Mouse (Mus musculus) lung, embryonic 14.5 days (tissue): ENCODE measurements around the gene Pgpep1l. TPM values are rescaled to one million over a fixed set of nuclear protein-coding genes. Genes with fewer than 3 reads are reported as not detected.

Experiments used
- ATAC-seq: fragments of 200-750 bp; cut with Nextera tagmentation; 2 replicates; pipeline ENCODE4 v1.8.0; 2017; ENCODE audit warnings: mild to moderate bottlenecking, moderate TSS enrichment, moderate library complexity; ENCODE audit not compliant: insufficient read depth
- DNase-seq: peaks from one replicate; pipeline ENCODE4 v3.0.0-alpha.2; 2015
- H3K27ac ChIP-seq: fragments of 300-500 bp; sonication (generic); 2 replicates; pipeline ENCODE4 v1.5.1; 2014; ENCODE audit warnings: low read depth, mild to moderate bottlenecking, moderate library complexity
- H3K27me3 ChIP-seq: fragments of 300-500 bp; sonication (generic); 2 replicates; pipeline ENCODE4 v1.6.1; 2014; ENCODE audit warnings: low read length, control low read depth; ENCODE audit not compliant: insufficient read depth
- H3K36me3 ChIP-seq: fragments of 300-500 bp; sonication (generic); 2 replicates; pipeline ENCODE4 v1.6.1; 2014; ENCODE audit warnings: control low read depth; ENCODE audit not compliant: insufficient read depth
- H3K4me1 ChIP-seq: fragments of 300-500 bp; sonication (generic); 2 replicates; pipeline ENCODE4 v1.6.1; 2014; ENCODE audit warnings: antibody characterized with exemption, control low read depth; ENCODE audit not compliant: insufficient read depth
- H3K4me2 ChIP-seq: fragments of 300-500 bp; sonication (generic); 2 replicates; pipeline ENCODE4 v1.6.1; 2014; ENCODE audit warnings: mild to moderate bottlenecking
- H3K4me3 ChIP-seq: fragments of 300-500 bp; sonication (generic); 2 replicates; pipeline ENCODE4 v1.5.1; 2014; ENCODE audit warnings: low read depth, low read length
- H3K9ac ChIP-seq: fragments of 300-500 bp; sonication (generic); 2 replicates; pipeline ENCODE4 v1.6.1; 2014
- H3K9me3 ChIP-seq: fragments of 300-500 bp; sonication (generic); 2 replicates; pipeline ENCODE4 v1.6.1; 2016; ENCODE audit warnings: low read depth, low read length, control low read depth
- CTCF ChIP-seq: IDR thresholded peaks from 2 replicates; pipeline ENCODE4 v1.5.1; 2016; ENCODE audit warnings: antibody characterized with exemption, low read depth
- WGBS: fragments of 180-500 bp; shearing (Covaris S2); extraction: QIAGEN DNeasy Blood & Tissue Kit; methylation state at CpG from one replicate; pipeline ENCODE4 v1.1.7; 2014; 5-methylcytosine and 5-hydroxymethylcytosine counted together
- polyA plus RNA-seq: library from polyadenylated mRNA; unstranded; fragments of >200 nt; fragmentation: Nextera tagmentation; extraction: Ambion mirVana; gene quantifications from 2 replicates; pipeline ENCODE4 v1.2.1, GENCODE M21; 2014

Pgpep1l gene
- polyA plus RNA-seq, 1 experiment from 2014 or later: not detected

DNA sequence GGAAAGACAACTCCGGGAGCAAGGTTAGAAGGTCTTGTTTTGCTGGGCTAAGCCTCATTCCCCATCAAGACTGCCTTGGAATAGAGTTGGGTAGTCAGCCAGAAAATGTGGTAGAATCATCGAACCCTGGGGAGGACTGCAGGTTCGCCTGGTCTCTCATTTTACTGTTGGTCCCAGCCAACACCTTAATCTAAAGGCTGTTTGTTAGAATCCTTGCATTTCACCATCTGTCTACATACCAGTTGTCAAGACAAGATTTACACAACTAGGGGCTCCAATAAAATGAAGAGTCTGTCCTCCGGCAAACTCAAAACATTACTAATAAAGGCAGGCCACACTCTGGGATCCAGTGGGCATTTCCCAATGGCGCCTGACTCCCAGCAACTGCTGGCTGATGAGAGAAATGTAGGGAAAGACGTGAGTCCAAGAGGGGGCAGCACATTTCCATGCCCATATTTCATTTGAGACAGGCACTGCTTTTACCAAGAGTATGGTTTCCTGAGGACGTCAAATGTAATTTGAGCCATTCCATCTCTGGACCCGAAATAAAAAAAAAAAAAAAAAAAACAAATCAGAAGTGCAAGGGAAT is 1.3 kb downstream of the Pgpep1l start:
- ATAC-seq (no peak), DNase-seq (peak; percentile 42)
- WGBS: 41% methylated on average over 8 of the region's 8 CpGs
- Histone ChIP-seq H3K27me3 (peaks cover 4% of the 10 kb centered on the region; the same call in 1 of the 2 replicates), H3K9me3 (no peaks in the 10 kb centered on the region), H3K36me3 (no peaks in the 10 kb centered on the region), H3K4me2 (no peak overlapping the region), H3K9ac (no peak overlapping the region), H3K27ac (no peak overlapping the region), H3K4me3 (no peak overlapping the region), H3K4me1 (peaks cover 16% of the 10 kb centered on the region)
- TF ChIP-seq CTCF: peak; percentile 23; the same call in 1 of the 2 replicates

DNA sequence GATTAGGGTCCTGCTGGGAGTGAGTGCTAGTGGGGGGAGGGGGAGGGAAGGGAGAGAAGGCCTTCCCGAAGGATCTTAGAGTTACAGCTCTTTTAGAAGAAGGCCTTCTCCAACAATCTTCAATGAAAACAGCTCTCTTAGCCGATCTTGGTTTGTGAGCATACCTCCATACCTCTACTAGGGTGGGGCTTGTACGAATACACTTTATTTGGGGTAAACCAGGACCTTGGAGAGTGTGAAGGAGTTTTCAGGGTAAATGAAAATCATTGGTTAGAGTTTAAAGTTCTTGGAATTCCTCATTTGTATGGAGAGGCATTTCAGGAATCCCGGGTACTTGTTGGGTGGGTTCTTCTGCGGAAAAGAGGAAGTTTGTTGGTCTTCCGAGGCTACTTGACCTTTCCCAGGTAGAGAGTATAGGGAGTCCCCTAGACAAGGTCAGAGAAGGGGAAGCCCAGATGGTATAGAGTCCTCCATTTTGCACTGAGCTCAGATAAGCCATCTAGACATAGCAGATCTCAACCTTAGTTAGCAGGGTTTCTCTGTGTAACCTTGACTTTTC is 4.4 kb downstream of the Pgpep1l start:
- no peak for TF ChIP-seq CTCF
- Histone ChIP-seq H3K9me3 (no peaks in the 10 kb centered on the region), H3K36me3 (no peaks in the 10 kb centered on the region), H3K27ac (no peak overlapping the region), H3K4me2 (no peak overlapping the region), H3K9ac (no peak overlapping the region), H3K4me1 (peaks cover 11% of the 10 kb centered on the region), H3K4me3 (no peak overlapping the region), H3K27me3 (peaks cover 2% of the 10 kb centered on the region; the same call in 1 of the 2 replicates)
- DNase-seq: no peak
- 50% methylated on average over 6 of the region's 6 CpGs for WGBS
- ATAC-seq: no peak

DNA sequence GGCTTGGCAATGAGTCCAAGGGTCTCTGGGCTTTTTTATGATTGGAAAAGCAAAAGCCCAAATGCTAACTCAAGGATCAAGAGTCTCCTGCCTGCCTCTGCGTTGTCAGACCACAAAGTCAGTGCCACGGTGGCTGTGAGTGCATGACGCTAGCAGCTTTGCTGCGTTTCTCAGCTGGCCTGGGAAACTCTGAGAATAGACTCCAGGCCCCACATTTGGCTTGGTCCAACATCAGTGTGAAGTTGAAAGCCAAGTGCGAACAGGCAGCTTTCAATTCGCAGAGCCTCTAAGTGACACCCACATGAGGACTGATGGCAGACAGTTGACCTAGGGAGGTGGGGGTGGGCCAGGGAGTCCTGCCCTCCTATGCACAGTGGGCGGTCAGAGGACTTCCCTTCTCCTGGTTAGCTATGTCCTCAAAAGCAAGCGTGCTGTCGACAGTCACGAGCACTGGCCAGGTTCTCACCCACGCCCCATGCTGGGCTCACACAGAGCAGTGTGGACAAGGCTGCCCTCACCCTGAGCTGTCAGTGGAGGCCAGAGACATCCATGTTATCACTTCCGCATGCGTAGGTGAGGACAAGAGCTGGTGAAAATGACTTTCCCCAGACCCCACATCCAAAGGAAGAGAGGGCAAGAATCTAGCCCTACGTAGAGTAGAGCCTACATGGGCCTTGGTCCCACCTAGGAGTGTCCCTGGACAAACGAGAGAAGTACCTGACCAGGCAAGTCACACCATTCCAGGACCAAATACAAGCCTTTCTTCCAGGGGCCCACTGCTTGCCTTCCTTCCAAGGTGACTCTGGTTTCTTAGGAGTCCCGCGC is 5.5 kb downstream of the Pgpep1l start:
- H3K9me3 ChIP-seq: no peaks in the 10 kb centered on the region
- H3K27ac ChIP-seq: peak overlapping the region; percentile 9; the same call in 1 of the 2 replicates
- 64% methylated on average over 17 of the region's 17 CpGs for WGBS
- no peak for TF ChIP-seq CTCF
- H3K36me3 ChIP-seq: no peaks in the 10 kb centered on the region
- no peaks in the 10 kb centered on the region for H3K27me3 ChIP-seq
- DNase-seq: peak; percentile 68
- no peak overlapping the region for H3K4me2 ChIP-seq
- no peak overlapping the region for H3K9ac ChIP-seq
- ATAC-seq: peak; percentile 45
- no peak overlapping the region for H3K4me3 ChIP-seq
- peaks cover 5% of the 10 kb centered on the region; the same call in 1 of the 2 replicates for H3K4me1 ChIP-seq

DNA sequence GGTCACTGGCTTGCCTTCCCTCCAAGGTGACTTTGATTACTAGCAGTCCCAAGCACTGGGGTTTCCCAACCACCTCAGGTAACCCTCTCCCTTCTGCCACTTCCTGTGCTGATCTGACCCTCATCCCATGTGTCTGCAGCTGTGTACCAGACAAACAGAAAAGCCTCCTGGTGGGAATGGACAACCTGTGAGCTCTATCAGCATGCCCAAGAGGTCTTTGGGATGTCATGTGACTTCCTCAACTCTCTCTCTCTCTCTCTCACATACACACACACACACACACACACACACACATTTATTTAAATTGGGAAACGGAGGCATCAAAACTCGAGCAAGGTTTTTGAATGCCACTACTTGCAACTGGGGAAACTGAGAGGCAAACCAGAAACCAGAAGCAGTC is 6.3 kb downstream of the Pgpep1l start:
- H3K9ac ChIP-seq: no peak overlapping the region
- no peak for TF ChIP-seq CTCF
- no peaks in the 10 kb centered on the region for H3K36me3 ChIP-seq
- peaks cover 5% of the 10 kb centered on the region; the same call in 1 of the 2 replicates for H3K4me1 ChIP-seq
- no peaks in the 10 kb centered on the region for H3K27me3 ChIP-seq
- no peaks in the 10 kb centered on the region for H3K9me3 ChIP-seq
- H3K4me3 ChIP-seq: no peak overlapping the region
- ATAC-seq: no peak
- H3K27ac ChIP-seq: peak overlapping the region; percentile 9; the same call in 1 of the 2 replicates
- DNase-seq: no peak
- H3K4me2 ChIP-seq: no peak overlapping the region
- WGBS: 61% methylated on average over 2 of the region's 2 CpGs

DNA sequence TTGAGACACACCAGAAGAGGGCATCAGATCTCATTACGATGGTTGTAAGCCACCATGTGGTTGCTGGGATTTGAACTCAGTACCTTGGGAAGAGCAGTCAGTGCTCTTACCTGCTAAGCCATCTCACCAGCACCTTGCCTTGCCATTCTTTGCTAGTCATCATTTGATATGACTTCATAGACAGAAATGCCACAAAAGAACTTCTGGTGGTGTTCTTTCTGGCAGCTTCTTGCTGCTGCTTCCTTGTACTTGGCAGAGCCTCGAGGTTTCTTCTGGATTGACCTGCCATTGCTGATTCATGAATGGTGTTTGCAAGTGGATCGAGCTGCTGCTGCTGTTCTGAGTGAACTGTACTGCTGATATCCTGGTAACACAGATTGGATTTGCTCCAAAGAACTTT is 13.1 kb downstream of the Pgpep1l start:
- no peaks in the 10 kb centered on the region for H3K36me3 ChIP-seq
- H3K4me3 ChIP-seq: no peak overlapping the region
- TF ChIP-seq CTCF: no peak
- no peak overlapping the region for H3K27ac ChIP-seq
- DNase-seq: no peak
- no peak overlapping the region for H3K9ac ChIP-seq
- no peaks in the 10 kb centered on the region for H3K4me1 ChIP-seq
- H3K4me2 ChIP-seq: no peak overlapping the region
- 0 out of 2 replicates have a peak, but pooled peaks cover 5% of the 10 kb centered on the region for H3K9me3 ChIP-seq
- ATAC-seq: no peak
- H3K27me3 ChIP-seq: no peaks in the 10 kb centered on the region
- 78% methylated on average over 3 of the region's 3 CpGs for WGBS

DNA sequence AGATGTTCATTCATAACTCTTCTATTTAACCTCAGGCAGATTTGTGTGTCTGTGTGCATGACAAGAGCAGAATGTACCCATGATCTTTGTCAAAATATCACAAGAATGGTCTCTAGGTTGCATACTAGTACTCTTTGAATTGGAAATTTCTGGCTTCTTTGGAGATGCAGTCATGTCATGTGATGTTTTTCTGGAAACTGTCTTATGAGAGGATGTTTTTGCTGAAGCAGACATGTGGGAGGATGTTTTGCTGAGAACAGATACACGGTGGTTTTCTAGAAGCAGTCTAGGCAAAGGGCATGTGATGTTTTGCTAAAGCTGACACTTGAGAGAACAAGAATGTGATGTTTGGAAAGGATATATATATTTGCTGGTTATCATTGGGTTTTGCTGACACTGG is 13.6 kb downstream of the Pgpep1l start:
- Histone ChIP-seq H3K4me2 (no peak overlapping the region), H3K36me3 (no peaks in the 10 kb centered on the region), H3K27me3 (no peaks in the 10 kb centered on the region), H3K27ac (no peak overlapping the region), H3K4me3 (no peak overlapping the region), H3K9me3 (0 out of 2 replicates have a peak, but pooled peaks cover 5% of the 10 kb centered on the region), H3K9ac (no peak overlapping the region), H3K4me1 (no peaks in the 10 kb centered on the region)
- DNase-seq (no peak), ATAC-seq (no peak)
- 47% methylated on average over 1 of the region's 1 CpGs for WGBS
- TF ChIP-seq CTCF: no peak

DNA sequence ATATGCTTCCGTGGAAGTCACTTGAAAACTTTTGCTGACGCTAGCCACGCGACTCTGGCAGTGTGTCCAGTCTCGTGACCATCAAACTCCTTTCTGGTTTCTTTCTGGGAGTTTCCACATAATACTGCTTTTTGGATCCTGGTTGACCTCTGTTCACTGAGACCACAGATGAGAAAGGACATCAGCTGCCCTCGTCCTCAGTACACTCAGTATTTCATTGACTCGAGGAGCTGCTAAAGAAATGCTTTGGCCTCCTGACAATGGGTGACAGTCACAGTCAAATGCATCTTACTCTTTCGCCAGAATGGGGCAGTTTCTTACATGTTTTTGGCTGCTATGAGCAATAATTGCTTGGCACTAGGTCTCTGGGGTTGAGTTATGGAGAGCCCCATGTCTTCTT is 17.8 kb downstream of the Pgpep1l start:
- H3K27ac ChIP-seq: no peak overlapping the region
- H3K27me3 ChIP-seq: no peaks in the 10 kb centered on the region
- no peak for TF ChIP-seq CTCF
- no peaks in the 10 kb centered on the region for H3K4me1 ChIP-seq
- no peaks in the 10 kb centered on the region for H3K36me3 ChIP-seq
- ATAC-seq: no peak
- no peak overlapping the region for H3K4me2 ChIP-seq
- 0 out of 2 replicates have a peak, but pooled peaks cover 5% of the 10 kb centered on the region for H3K9me3 ChIP-seq
- no peak overlapping the region for H3K9ac ChIP-seq
- no peak overlapping the region for H3K4me3 ChIP-seq
- no peak for DNase-seq
- WGBS: 65% methylated on average over 8 of the region's 8 CpGs
